Mouse (Mus musculus) frontal cortex, adult (tissue): ENCODE measurements around the gene Ppp3ca.

ENCODE experiments used
- ATAC-seq: cut with Nextera tagmentation; 2 replicates; pipeline ENCODE4 v1.9.2; 2017; ENCODE audit warnings: mild to moderate bottlenecking, moderate library complexity, mixed read lengths; ENCODE audit not compliant: low TSS enrichment

The Ppp3ca gene

GRCm38 (mm10) chr3:136670110-136670359, at the start of gene Ppp3ca:
Gene Ppp3ca (plus strand): TSS chr3:136670124.
- no peak for ATAC-seq

GRCm38 (mm10) chr3:136640544-136641230, 29.2 kb upstream of the Ppp3ca start:
- ATAC-seq, result no peak

GRCm38 (mm10) chr3:136650966-136651365, 19.0 kb upstream of the Ppp3ca start:
- ATAC-seq, result no peak

- ATAC-seq, result no peak
Measured at GRCm38 (mm10) chr3:136651496-136651895, 18.4 kb upstream of the Ppp3ca start.

GRCm38 (mm10) chr3:136656460-136657035, 13.4 kb upstream of the Ppp3ca start:
- no peak for ATAC-seq

- no peak for ATAC-seq
Measured at GRCm38 (mm10) chr3:136658681-136659080, 11.2 kb upstream of the Ppp3ca start.

GRCm38 (mm10) chr3:136665119-136665518, 4.8 kb upstream of the Ppp3ca start:
- no peak for ATAC-seq

- no peak for ATAC-seq
Measured at GRCm38 (mm10) chr3:136668072-136668471, 1.9 kb upstream of the Ppp3ca start.

- peak; percentile 84 for ATAC-seq
Measured at GRCm38 (mm10) chr3:136669231-136670109, 454 bp upstream of the Ppp3ca start.

- peak; percentile 29; the same call in 1 of the 2 replicates for ATAC-seq
Measured at GRCm38 (mm10) chr3:136670360-136671131, 622 bp downstream of the Ppp3ca start.

- ATAC-seq, result no peak; the same call in 1 of the 2 replicates
Measured at GRCm38 (mm10) chr3:136671161-136671939, 1.4 kb downstream of the Ppp3ca start.

GRCm38 (mm10) chr3:136671940-136672278, 2.0 kb downstream of the Ppp3ca start:
- no peak for ATAC-seq

- no peak for ATAC-seq
Measured at GRCm38 (mm10) chr3:136672870-136673269, 2.9 kb downstream of the Ppp3ca start.

- no peak for ATAC-seq
Measured at GRCm38 (mm10) chr3:136673363-136673762, 3.4 kb downstream of the Ppp3ca start.

- no peak for ATAC-seq
Measured at GRCm38 (mm10) chr3:136674486-136674885, 4.6 kb downstream of the Ppp3ca start.

GRCm38 (mm10) chr3:136676991-136677390, 7.1 kb downstream of the Ppp3ca start:
- ATAC-seq, result no peak

GRCm38 (mm10) chr3:136678386-136678785, 8.5 kb downstream of the Ppp3ca start:
- no peak for ATAC-seq

GRCm38 (mm10) chr3:136679903-136680491, 10.1 kb downstream of the Ppp3ca start:
- ATAC-seq, result no peak

- no peak for ATAC-seq
Measured at GRCm38 (mm10) chr3:136682242-136682641, 12.3 kb downstream of the Ppp3ca start.

GRCm38 (mm10) chr3:136684191-136684958, 14.5 kb downstream of the Ppp3ca start:
- ATAC-seq, result peak; percentile 53
